Mouse (Mus musculus): ENCODE data around the gene Gpx5. TPM values are rescaled to one million over a fixed set of nuclear protein-coding genes. Genes with fewer than 3 reads are reported as not detected.

Gene Gpx5
- polyA plus RNA-seq, 1 experiment from 2014 or later: not detected

DNA sequence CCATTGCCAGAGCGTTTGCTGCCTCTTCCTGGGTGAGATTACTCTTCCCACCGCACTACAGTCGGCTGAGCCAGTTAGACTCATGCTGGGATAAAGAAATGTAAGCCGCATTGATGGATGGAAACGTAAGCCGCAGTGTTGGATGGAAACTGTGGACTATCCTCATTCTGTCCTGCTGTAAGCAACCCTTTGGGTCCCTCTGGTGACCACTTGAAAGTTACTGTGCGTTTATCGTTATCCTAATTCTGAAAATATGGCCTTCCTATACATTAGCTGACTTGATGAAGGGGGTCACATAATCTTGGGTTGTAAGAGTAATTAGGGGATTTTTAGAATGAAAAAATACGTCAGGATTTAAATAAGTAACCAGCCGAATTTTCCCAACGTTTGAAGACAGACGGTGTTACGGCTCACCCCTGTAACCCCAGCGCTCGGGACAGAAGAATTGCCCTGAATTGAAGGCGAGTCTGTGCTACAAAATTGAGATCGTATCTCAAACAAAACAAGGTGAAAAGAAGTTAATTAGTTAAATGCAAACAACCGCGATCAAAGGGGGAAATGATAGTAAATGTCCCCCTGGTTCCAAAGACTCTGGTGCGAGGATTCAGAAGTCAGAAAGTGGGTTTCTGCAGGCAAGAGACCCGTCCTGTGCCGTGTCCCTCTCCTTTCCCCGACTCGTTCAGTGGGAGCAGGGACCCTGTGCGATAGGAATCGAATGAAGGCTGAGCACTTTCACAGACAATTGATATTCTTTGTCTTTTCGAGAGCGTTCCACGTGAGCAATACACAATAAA lies 17.3 kb downstream of the Gpx5 start:
- H3K27ac ChIP-seq (ENCODE audit: low read depth, low read length): peak overlapping the region; percentile 12; the same call in 1 of the 2 replicates
- peaks cover 3% of the 10 kb centered on the region; the same call in 1 of the 2 replicates for H3K27me3 ChIP-seq (ENCODE audit: control insufficient read depth, insufficient read depth, low read length)
- peak; percentile 65 for ATAC-seq (ENCODE audit: low read depth)
- peak overlapping the region; percentile 61 for H3K4me2 ChIP-seq (ENCODE audit: low read depth, low read length)
- peak overlapping the region; percentile 59 for H3K4me3 ChIP-seq (ENCODE audit: low read depth, low read length)
- no peaks in the 10 kb centered on the region for H3K9me3 ChIP-seq (ENCODE audit: control insufficient read depth, low read length)
- peaks cover 3% of the 10 kb centered on the region; the same call in 1 of the 2 replicates for H3K4me1 ChIP-seq (ENCODE audit: control insufficient read depth, insufficient read depth, low read length)
- no peaks in the 10 kb centered on the region for H3K36me3 ChIP-seq (ENCODE audit: control insufficient read depth, insufficient read depth, low read length)
- WGBS: under 1% methylated on average over 29 of the region's 29 CpGs
- peak overlapping the region; percentile 52 for H3K9ac ChIP-seq (replicated peaks; ENCODE audit: low read depth, low read length)

DNA sequence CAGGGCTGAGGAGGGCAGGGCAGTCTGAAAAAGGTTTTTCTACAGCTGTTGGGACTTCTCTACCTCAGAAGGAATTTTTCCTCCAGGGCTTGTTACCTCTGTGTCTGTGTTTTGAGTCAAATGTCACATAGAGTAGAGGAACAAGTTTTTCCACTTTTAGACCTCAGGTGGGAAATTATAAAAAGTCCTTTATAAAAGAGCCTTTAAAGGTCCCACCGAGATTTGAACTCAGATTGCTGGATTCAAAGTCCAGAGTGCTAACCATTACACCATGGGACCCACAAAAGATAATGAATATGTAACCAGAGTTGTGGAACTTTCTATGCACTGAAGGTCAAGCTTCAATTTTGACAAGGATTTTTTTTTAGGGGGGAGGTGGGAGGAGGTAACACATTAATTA lies 24.3 kb downstream of the Gpx5 start:
- no peak for ATAC-seq (ENCODE audit: low read depth)

DNA sequence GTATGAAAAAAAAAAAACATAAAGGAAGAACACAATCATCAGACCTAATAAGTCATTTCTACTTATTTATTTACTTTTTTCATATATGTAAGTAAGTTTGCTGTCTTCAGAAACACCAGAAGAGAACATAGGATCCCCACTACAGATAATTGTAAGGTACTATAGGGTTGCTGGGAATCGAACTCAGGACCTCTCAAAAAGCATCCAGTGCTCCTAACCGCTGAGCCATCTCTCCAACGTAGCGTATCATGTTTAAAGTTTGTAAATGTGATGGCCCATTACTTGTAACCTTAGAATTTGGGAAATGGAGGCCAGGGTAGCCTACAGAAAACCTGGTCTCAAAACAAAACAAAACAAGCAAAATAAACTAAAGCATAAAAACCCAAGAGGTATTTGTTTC lies 25.0 kb downstream of the Gpx5 start:
- ATAC-seq (ENCODE audit: low read depth): no peak
- WGBS: 10% methylated on average over 4 of the region's 4 CpGs
- Histone ChIP-seq H3K4me2 (ENCODE audit: low read depth, low read length) (peak overlapping the region; percentile 29; the same call in 1 of the 2 replicates), H3K9ac (replicated peaks; ENCODE audit: low read depth, low read length) (no peak overlapping the region), H3K36me3 (ENCODE audit: control insufficient read depth, insufficient read depth, low read length) (no peaks in the 10 kb centered on the region), H3K27ac (ENCODE audit: low read depth, low read length) (no peak overlapping the region), H3K9me3 (ENCODE audit: control insufficient read depth, low read length) (no peaks in the 10 kb centered on the region), H3K4me1 (ENCODE audit: control insufficient read depth, insufficient read depth, low read length) (no peaks in the 10 kb centered on the region), H3K27me3 (ENCODE audit: control insufficient read depth, insufficient read depth, low read length) (no peaks in the 10 kb centered on the region), H3K4me3 (ENCODE audit: low read depth, low read length) (no peak overlapping the region)

More for the DNA sequence above, 24.3 kb downstream of the Gpx5 start:
- no peaks in the 10 kb centered on the region for H3K27me3 ChIP-seq (ENCODE audit: control insufficient read depth, insufficient read depth, low read length)
- H3K36me3 ChIP-seq (ENCODE audit: control insufficient read depth, insufficient read depth, low read length): no peaks in the 10 kb centered on the region
- H3K4me1 ChIP-seq (ENCODE audit: control insufficient read depth, insufficient read depth, low read length): no peaks in the 10 kb centered on the region
- no peak overlapping the region for H3K27ac ChIP-seq (ENCODE audit: low read depth, low read length)
- peak overlapping the region; percentile 29 for H3K4me2 ChIP-seq (ENCODE audit: low read depth, low read length)
- no peaks in the 10 kb centered on the region for H3K9me3 ChIP-seq (ENCODE audit: control insufficient read depth, low read length)
- WGBS: 2% methylated on average over 1 of the region's 1 CpGs
- H3K9ac ChIP-seq (replicated peaks; ENCODE audit: low read depth, low read length): no peak overlapping the region
- no peak overlapping the region for H3K4me3 ChIP-seq (ENCODE audit: low read depth, low read length)

DNA sequence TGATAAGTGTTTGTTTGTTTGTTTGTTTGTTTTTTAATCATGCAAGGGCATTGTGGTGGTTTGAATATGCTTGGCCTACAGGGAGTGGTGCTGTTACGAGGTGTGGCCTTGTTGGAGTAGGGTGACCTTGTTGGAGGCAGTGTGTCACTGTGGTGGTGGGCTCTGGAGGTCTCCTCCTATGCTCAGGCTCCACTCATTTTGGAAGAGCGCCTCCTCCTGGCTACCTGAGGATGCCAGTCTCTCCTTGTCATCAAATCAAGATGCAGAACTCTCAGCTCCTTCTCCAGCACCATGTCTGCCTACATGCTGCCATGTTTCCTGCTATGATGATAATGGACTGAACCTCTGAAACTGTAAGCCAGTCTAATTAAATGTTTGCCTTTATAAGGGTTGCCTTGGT lies 26.8 kb downstream of the Gpx5 start:
- Histone ChIP-seq H3K4me1 (ENCODE audit: control insufficient read depth, insufficient read depth, low read length) (no peaks in the 10 kb centered on the region), H3K27me3 (ENCODE audit: control insufficient read depth, insufficient read depth, low read length) (no peaks in the 10 kb centered on the region), H3K9me3 (ENCODE audit: control insufficient read depth, low read length) (no peaks in the 10 kb centered on the region), H3K4me3 (ENCODE audit: low read depth, low read length) (no peak overlapping the region), H3K36me3 (ENCODE audit: control insufficient read depth, insufficient read depth, low read length) (no peaks in the 10 kb centered on the region), H3K9ac (replicated peaks; ENCODE audit: low read depth, low read length) (no peak overlapping the region), H3K4me2 (ENCODE audit: low read depth, low read length) (no peak overlapping the region), H3K27ac (ENCODE audit: low read depth, low read length) (no peak overlapping the region)
- ATAC-seq (ENCODE audit: low read depth): no peak
- 49% methylated on average over 2 of the region's 2 CpGs for WGBS

- ATAC-seq (ENCODE audit: low read depth): no peak
- H3K9ac ChIP-seq (replicated peaks; ENCODE audit: low read depth, low read length): no peak overlapping the region
- no peaks in the 10 kb centered on the region for H3K4me1 ChIP-seq (ENCODE audit: control insufficient read depth, insufficient read depth, low read length)
- H3K27ac ChIP-seq (ENCODE audit: low read depth, low read length): no peak overlapping the region
- under 1% methylated on average over 11 of the region's 11 CpGs for WGBS
- peak overlapping the region; percentile 31 for H3K4me2 ChIP-seq (ENCODE audit: low read depth, low read length)
- peak overlapping the region; percentile 30 for H3K4me3 ChIP-seq (ENCODE audit: low read depth, low read length)
- no peaks in the 10 kb centered on the region for H3K27me3 ChIP-seq (ENCODE audit: control insufficient read depth, insufficient read depth, low read length)
- no peaks in the 10 kb centered on the region for H3K9me3 ChIP-seq (ENCODE audit: control insufficient read depth, low read length)
- no peaks in the 10 kb centered on the region for H3K36me3 ChIP-seq (ENCODE audit: control insufficient read depth, insufficient read depth, low read length)
These were observed 28.2 kb downstream of the Gpx5 start for GRCm38 (mm10) chr13:21264366-21264765.

DNA sequence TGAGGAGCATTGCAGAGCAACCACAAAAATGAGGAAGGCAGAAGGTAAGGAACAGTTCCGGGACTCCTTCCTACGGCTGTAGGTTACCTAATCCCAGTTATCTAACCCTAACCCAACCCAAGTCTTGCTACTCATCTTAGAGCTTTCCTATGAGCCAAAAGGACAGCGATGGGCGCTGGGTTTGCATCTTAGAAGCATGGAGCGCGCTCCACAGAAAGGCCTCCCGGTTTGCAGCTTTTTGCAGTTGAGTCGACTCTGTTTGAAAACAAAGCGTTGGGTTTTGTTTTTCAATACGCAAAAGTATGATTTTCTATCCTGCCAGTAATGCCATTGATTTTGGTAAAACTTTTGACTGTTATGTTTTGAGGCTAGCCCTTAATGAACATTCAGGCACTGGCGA lies 28.6 kb downstream of the Gpx5 start:
- H3K9me3 ChIP-seq (ENCODE audit: control insufficient read depth, low read length): no peaks in the 10 kb centered on the region
- WGBS: 2% methylated on average over 11 of the region's 11 CpGs
- H3K27me3 ChIP-seq (ENCODE audit: control insufficient read depth, insufficient read depth, low read length): no peaks in the 10 kb centered on the region
- H3K9ac ChIP-seq (replicated peaks; ENCODE audit: low read depth, low read length): no peak overlapping the region
- no peak for ATAC-seq (ENCODE audit: low read depth)
- peak overlapping the region; percentile 30 for H3K4me3 ChIP-seq (ENCODE audit: low read depth, low read length)
- no peaks in the 10 kb centered on the region for H3K4me1 ChIP-seq (ENCODE audit: control insufficient read depth, insufficient read depth, low read length)
- no peaks in the 10 kb centered on the region for H3K36me3 ChIP-seq (ENCODE audit: control insufficient read depth, insufficient read depth, low read length)
- H3K27ac ChIP-seq (ENCODE audit: low read depth, low read length): no peak overlapping the region
- H3K4me2 ChIP-seq (ENCODE audit: low read depth, low read length): peak overlapping the region; percentile 31

DNA sequence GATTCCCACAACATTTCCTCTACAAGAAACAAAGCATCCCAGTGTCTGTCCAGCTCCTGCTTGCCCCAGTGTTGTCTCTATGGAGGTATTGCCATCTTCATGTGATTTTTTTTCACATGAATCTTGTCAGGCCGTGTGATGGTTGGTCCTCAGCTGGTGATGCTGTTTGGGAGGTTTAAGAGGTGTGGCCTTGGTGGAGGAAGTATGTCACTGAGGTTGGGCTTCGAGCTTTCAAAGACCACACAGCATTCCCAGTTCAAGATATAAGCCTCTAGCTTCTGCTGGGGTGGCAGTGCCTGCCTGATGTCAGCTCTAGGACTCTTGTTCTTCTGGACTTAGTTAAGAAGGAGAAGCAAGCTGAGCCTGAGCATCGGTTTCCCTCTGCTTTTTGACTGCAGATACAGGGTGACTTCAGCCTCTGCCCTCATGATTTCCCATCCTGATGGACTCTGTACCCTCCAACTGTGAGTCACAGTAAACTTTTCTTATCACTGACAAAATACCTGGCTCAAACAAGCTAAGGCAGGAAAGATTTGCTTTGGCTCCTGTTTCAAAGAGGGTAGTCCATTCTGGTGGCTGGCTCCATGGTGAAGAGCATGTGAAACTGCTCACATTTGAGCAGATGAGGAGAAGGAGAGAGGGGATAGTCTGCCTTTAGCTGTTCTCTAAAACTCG lies 29.6 kb downstream of the Gpx5 start:
- Histone ChIP-seq H3K27ac (ENCODE audit: low read depth, low read length) (no peak overlapping the region), H3K4me1 (ENCODE audit: control insufficient read depth, insufficient read depth, low read length) (no peaks in the 10 kb centered on the region), H3K9ac (replicated peaks; ENCODE audit: low read depth, low read length) (no peak overlapping the region), H3K4me2 (ENCODE audit: low read depth, low read length) (no peak overlapping the region), H3K4me3 (ENCODE audit: low read depth, low read length) (no peak overlapping the region), H3K36me3 (ENCODE audit: control insufficient read depth, insufficient read depth, low read length) (no peaks in the 10 kb centered on the region), H3K27me3 (ENCODE audit: control insufficient read depth, insufficient read depth, low read length) (no peaks in the 10 kb centered on the region), H3K9me3 (ENCODE audit: control insufficient read depth, low read length) (no peaks in the 10 kb centered on the region)
- WGBS: 72% methylated on average over 4 of the region's 4 CpGs
- ATAC-seq (ENCODE audit: low read depth): no peak

DNA sequence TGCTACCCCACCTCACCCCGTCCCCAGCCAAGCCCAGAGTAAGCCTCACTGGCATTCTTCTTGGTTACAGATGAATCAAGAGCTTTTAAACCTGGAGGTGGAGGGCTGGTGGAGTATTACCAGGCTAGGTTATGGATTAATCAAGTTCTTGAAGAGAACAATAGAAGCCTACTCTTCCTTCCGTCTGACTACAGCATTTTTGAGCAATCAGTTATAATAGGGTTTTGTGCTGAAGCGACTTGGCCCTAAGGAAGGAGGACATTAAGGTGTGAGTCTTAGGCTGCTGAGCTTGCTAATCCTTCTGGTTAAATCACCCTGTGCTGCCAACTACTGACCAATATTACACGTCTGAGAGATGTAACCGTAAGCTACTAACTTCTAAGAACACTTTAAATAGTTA lies 32.2 kb downstream of the Gpx5 start:
- H3K4me3 ChIP-seq (ENCODE audit: low read depth, low read length): peak overlapping the region; percentile 38
- no peaks in the 10 kb centered on the region for H3K4me1 ChIP-seq (ENCODE audit: control insufficient read depth, insufficient read depth, low read length)
- H3K27me3 ChIP-seq (ENCODE audit: control insufficient read depth, insufficient read depth, low read length): no peaks in the 10 kb centered on the region
- H3K4me2 ChIP-seq (ENCODE audit: low read depth, low read length): peak overlapping the region; percentile 58
- peak; percentile 9; the same call in 1 of the 2 replicates for ATAC-seq (ENCODE audit: low read depth)
- H3K9ac ChIP-seq (replicated peaks; ENCODE audit: low read depth, low read length): no peak overlapping the region
- 22% methylated on average over 5 of the region's 5 CpGs for WGBS
- no peak overlapping the region for H3K27ac ChIP-seq (ENCODE audit: low read depth, low read length)
- no peaks in the 10 kb centered on the region for H3K9me3 ChIP-seq (ENCODE audit: control insufficient read depth, low read length)
- H3K36me3 ChIP-seq (ENCODE audit: control insufficient read depth, insufficient read depth, low read length): no peaks in the 10 kb centered on the region

GRCm38 (mm10) chr13:21259677-21260113 lies 32.8 kb downstream of the Gpx5 start:
- peak overlapping the region; percentile 30; the same call in 1 of the 2 replicates for H3K9ac ChIP-seq (replicated peaks; ENCODE audit: low read depth, low read length)
- H3K4me1 ChIP-seq (ENCODE audit: control insufficient read depth, insufficient read depth, low read length): no peaks in the 10 kb centered on the region
- peak overlapping the region; percentile 58 for H3K4me2 ChIP-seq (ENCODE audit: low read depth, low read length)
- 0 out of 2 replicates have a peak overlapping the region, but pooled peaks have one; percentile 19 for H3K27ac ChIP-seq (ENCODE audit: low read depth, low read length)
- ATAC-seq (ENCODE audit: low read depth): peak; percentile 94
- no peaks in the 10 kb centered on the region for H3K9me3 ChIP-seq (ENCODE audit: control insufficient read depth, low read length)
- no peaks in the 10 kb centered on the region for H3K36me3 ChIP-seq (ENCODE audit: control insufficient read depth, insufficient read depth, low read length)
- peak overlapping the region; percentile 38 for H3K4me3 ChIP-seq (ENCODE audit: low read depth, low read length)
- H3K27me3 ChIP-seq (ENCODE audit: control insufficient read depth, insufficient read depth, low read length): no peaks in the 10 kb centered on the region
- whole genome bisulfite sequencing: 0% methylated on average over 18 of the region's 18 CpGs

Measured in neural tube, embryonic 14.5 days (tissue).